Mouse (Mus musculus) spleen, postnatal 4 days (tissue): ENCODE results near the gene Ppan.

Experiments
- DNase-seq, 2 experiments: peaks; one replicate each; pipeline ENCODE4 v3.0.0; 2022; ENCODE audit warnings: low spot score in 2 of 2

Gene Ppan

GRCm38 (mm10) chr9:20878710-20879065, 9.3 kb upstream of the Ppan start:
- DNase-seq: no peak

GRCm38 (mm10) chr9:20879097-20879792, 8.7 kb upstream of the Ppan start, which contains the start of gene Angptl6:
Gene Angptl6 (minus strand): TSS chr9:20879727.
- DNase-seq: peak in 1 of 2 experiments; percentile 69

- DNase-seq: no peak
Measured at GRCm38 (mm10) chr9:20886563-20886962, 1.4 kb upstream of the Ppan start.

GRCm38 (mm10) chr9:20887191-20887590, 784 bp upstream of the Ppan start:
- no peak for DNase-seq

GRCm38 (mm10) chr9:20888386-20888765, 401 bp downstream of the Ppan start:
- no peak for DNase-seq

GRCm38 (mm10) chr9:20889185-20890141, 1.5 kb downstream of the Ppan start:
- DNase-seq: peak; percentile 54 to 77

- no peak for DNase-seq
Measured at GRCm38 (mm10) chr9:20890411-20890810, 2.4 kb downstream of the Ppan start.

- peak; percentile 13 to 61 for DNase-seq
Measured at GRCm38 (mm10) chr9:20891339-20892103, 3.5 kb downstream of the Ppan start.

GRCm38 (mm10) chr9:20892104-20892653, 4.2 kb downstream of the Ppan start:
- DNase-seq: peak in 1 of 2 experiments; percentile 11

- peak in 1 of 2 experiments; percentile 11 for DNase-seq
Measured at GRCm38 (mm10) chr9:20893069-20893468, 5.1 kb downstream of the Ppan start.

- peak in 1 of 2 experiments; percentile 12 for DNase-seq
Measured at GRCm38 (mm10) chr9:20893590-20894343, 5.8 kb downstream of the Ppan start.

- peak in 1 of 2 experiments; percentile 10 for DNase-seq
Measured at GRCm38 (mm10) chr9:20894629-20895028, 6.7 kb downstream of the Ppan start.

- no peak for DNase-seq
Measured at GRCm38 (mm10) chr9:20895382-20895781, 7.4 kb downstream of the Ppan start.

GRCm38 (mm10) chr9:20897736-20898510, 9.9 kb downstream of the Ppan start:
- DNase-seq: peak in 1 of 2 experiments; percentile 11

GRCm38 (mm10) chr9:20898511-20899073, 10.6 kb downstream of the Ppan start, which contains the start of gene Eif3g:
Gene Eif3g (minus strand): TSS chr9:20898623.
- peak; percentile 86 to 96 for DNase-seq

- DNase-seq: peak in 1 of 2 experiments; percentile 42
Measured at GRCm38 (mm10) chr9:20901466-20902173, 13.6 kb downstream of the Ppan start.

GRCm38 (mm10) chr9:20902174-20902491, 14.2 kb downstream of the Ppan start:
- no peak for DNase-seq

GRCm38 (mm10) chr9:20909948-20910347, 22.0 kb downstream of the Ppan start:
- DNase-seq: no peak

GRCm38 (mm10) chr9:20916160-20916559, 28.2 kb downstream of the Ppan start:
- peak in 1 of 2 experiments; percentile 46 for DNase-seq
